14 mouse cellular contexts compared by ENCODE assay signal in the genomic region with DNA sequence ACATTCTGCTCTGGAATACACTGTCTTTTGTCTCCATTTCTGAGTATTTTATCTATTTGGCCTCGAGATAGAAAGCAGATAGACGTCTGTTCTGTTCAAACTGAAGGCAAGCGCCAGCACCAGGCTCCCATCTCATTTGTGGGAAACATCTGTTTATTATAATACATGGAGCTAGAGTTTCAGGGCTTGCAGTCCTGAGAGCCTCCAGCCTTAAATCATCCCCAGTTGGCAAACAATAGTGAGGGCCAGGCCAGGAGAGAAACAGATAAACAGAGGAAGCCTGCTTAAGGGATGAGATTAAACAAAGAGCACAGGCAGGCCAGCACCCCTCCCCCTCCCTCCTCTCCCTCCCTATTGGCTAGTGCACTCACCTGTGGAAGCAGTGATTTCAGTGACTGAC.
A peak's percentile ranks its signal among the peaks of the same experiment; 100 is the strongest.
DNase-seq lines count a peak whose midpoint lies in the region; ATAC-seq and TF ChIP-seq lines count a peak whose summit lies in the region.
"Had no signal": no experiment of that assay in that cellular context is flagged by ENCODE, and none has a peak within 500 bp of the region (broad histone marks: within the 10 kb centered on the region; RNA-seq: fewer than 3 reads in every experiment).

No protein-coding gene starts in this region.

- H3K9ac ChIP-seq in kidney, embryonic 14.5 days (ENCODE audit: low read depth, low read length), result no peak overlapping the region
- H3K9ac ChIP-seq in embryonic facial prominence, embryonic 12.5 days, result no peak overlapping the region
- H3K9ac ChIP-seq in midbrain, embryonic 14.5 days (replicated peaks; ENCODE audit: low read length), result no peak overlapping the region
- H3K9ac ChIP-seq in kidney, embryonic 15.5 days, result no peak overlapping the region
- H3K9ac ChIP-seq: liver, postnatal 0 days had no signal

- no peak for DNase-seq in kidney, postnatal 25 days
- peak; percentile 35 for DNase-seq in brain, embryonic 14.5 days (ENCODE audit: low read depth)
- DNase-seq in midbrain, embryonic 14.5 days, result peak; percentile 35
- no peak for DNase-seq in kidney, adult 8-10 months
- no peak for DNase-seq in testis, postnatal 10 days (ENCODE audit: low spot score)
- DNase-seq: adrenal gland, adult 8-10 months; cerebellum, adult 18-20 months; heart, adult 2 months; kidney, adult 2 months; liver, postnatal 0 days had no signal

- no peak overlapping the region for H3K4me2 ChIP-seq in kidney, embryonic 14.5 days (replicated peaks; ENCODE audit: low read depth, low read length)
- no peak overlapping the region for H3K4me2 ChIP-seq in embryonic facial prominence, embryonic 12.5 days (replicated peaks)
- no peak overlapping the region for H3K4me2 ChIP-seq in midbrain, embryonic 14.5 days (ENCODE audit: low read length)
- no peak overlapping the region for H3K4me2 ChIP-seq in kidney, embryonic 15.5 days

- no peak for TF ChIP-seq POLR2A in brain, embryonic 14.5 days (IDR thresholded peaks at IDR 0.05; ENCODE audit: borderline replicate concordance, extremely low read depth, insufficient read depth, insufficient read length, poor library complexity, severe bottlenecking)

- WGBS in kidney, embryonic 14.5 days, result 26% methylated on average over 3 of the region's 3 CpGs
- 7% methylated on average over 3 of the region's 3 CpGs for WGBS in embryonic facial prominence, embryonic 12.5 days
- 21% methylated on average over 3 of the region's 3 CpGs for WGBS in midbrain, embryonic 14.5 days
- 22% methylated on average over 3 of the region's 3 CpGs for WGBS in kidney, embryonic 15.5 days

- no peaks in the 10 kb centered on the region for H3K36me3 ChIP-seq in kidney, embryonic 14.5 days (ENCODE audit: control insufficient read depth, insufficient read depth, low read length)
- no peaks in the 10 kb centered on the region for H3K36me3 ChIP-seq in embryonic facial prominence, embryonic 12.5 days
- H3K36me3 ChIP-seq in midbrain, embryonic 14.5 days (ENCODE audit: control insufficient read depth, insufficient read depth, low read length), result no peaks in the 10 kb centered on the region
- no peaks in the 10 kb centered on the region for H3K36me3 ChIP-seq in kidney, embryonic 15.5 days
- H3K36me3 ChIP-seq: G1E had no signal

- no peaks in the 10 kb centered on the region for H3K27me3 ChIP-seq in kidney, embryonic 14.5 days (ENCODE audit: control insufficient read depth, insufficient read depth, low read length)
- no peaks in the 10 kb centered on the region for H3K27me3 ChIP-seq in embryonic facial prominence, embryonic 12.5 days
- no peaks in the 10 kb centered on the region for H3K27me3 ChIP-seq in midbrain, embryonic 14.5 days (ENCODE audit: control insufficient read depth, insufficient read depth, low read length)
- H3K27me3 ChIP-seq in kidney, embryonic 15.5 days, result no peaks in the 10 kb centered on the region

- H3K4me3 ChIP-seq in kidney, embryonic 14.5 days (ENCODE audit: low read length), result no peak overlapping the region
- H3K4me3 ChIP-seq in embryonic facial prominence, embryonic 12.5 days, result no peak overlapping the region
- H3K4me3 ChIP-seq in midbrain, embryonic 14.5 days (replicated peaks; ENCODE audit: low read depth, low read length), result no peak overlapping the region
- H3K4me3 ChIP-seq in kidney, embryonic 15.5 days (replicated peaks), result no peak overlapping the region
- H3K4me3 ChIP-seq: heart, adult 2 months had no signal

- no peaks in the 10 kb centered on the region for H3K4me1 ChIP-seq in kidney, embryonic 14.5 days (ENCODE audit: control insufficient read depth, insufficient read depth, low read length)
- H3K4me1 ChIP-seq in embryonic facial prominence, embryonic 12.5 days, result peaks cover 11% of the 10 kb centered on the region
- peaks cover 18% of the 10 kb centered on the region for H3K4me1 ChIP-seq in midbrain, embryonic 14.5 days (ENCODE audit: control insufficient read depth, insufficient read depth, low read length)
- no peaks in the 10 kb centered on the region for H3K4me1 ChIP-seq in kidney, embryonic 15.5 days

- ATAC-seq in kidney, embryonic 14.5 days (ENCODE audit: low FRiP score, low TSS enrichment), result peak; percentile 49; the same call in 1 of the 2 replicates
- no peak for ATAC-seq in embryonic facial prominence, embryonic 12.5 days (ENCODE audit: insufficient number of reproducible peaks, insufficient read depth, low FRiP score, low TSS enrichment)
- ATAC-seq in midbrain, embryonic 14.5 days (ENCODE audit: low FRiP score, low TSS enrichment), result no peak
- ATAC-seq in kidney, embryonic 15.5 days (replicated peaks; ENCODE audit: low FRiP score), result no peak; the same call in 1 of the 2 replicates
- ATAC-seq: liver, postnatal 0 days had no signal

- TF ChIP-seq CTCF in brain, embryonic 14.5 days (IDR thresholded peaks at IDR 0.05; ENCODE audit: borderline replicate concordance, extremely low read depth, insufficient read depth, insufficient read length), result no peak

- H3K9me3 ChIP-seq in kidney, embryonic 14.5 days (ENCODE audit: control insufficient read depth, low read length), result no peaks in the 10 kb centered on the region
- H3K9me3 ChIP-seq in embryonic facial prominence, embryonic 12.5 days, result no peaks in the 10 kb centered on the region
- no peaks in the 10 kb centered on the region for H3K9me3 ChIP-seq in midbrain, embryonic 14.5 days (ENCODE audit: control insufficient read depth, low read length)
- H3K9me3 ChIP-seq in kidney, embryonic 15.5 days (replicated peaks), result no peaks in the 10 kb centered on the region

- H3K27ac ChIP-seq in kidney, embryonic 14.5 days (ENCODE audit: low read depth, low read length), result no peak overlapping the region
- H3K27ac ChIP-seq in embryonic facial prominence, embryonic 12.5 days, result peak overlapping the region; percentile 60
- peak overlapping the region; percentile 56 for H3K27ac ChIP-seq in midbrain, embryonic 14.5 days (replicated peaks; ENCODE audit: low read depth, low read length)
- H3K27ac ChIP-seq in kidney, embryonic 15.5 days, result no peak overlapping the region
- H3K27ac ChIP-seq: heart, adult 2 months had no signal

Comparison
In these comparisons a context has a peak if more than half of its experiments do, and no peak if none do; other contexts are left out.
1. H3K27ac ChIP-seq: peak in embryonic facial prominence, embryonic 12.5 days (single experiment) and midbrain, embryonic 14.5 days (single experiment); none in kidney, embryonic 14.5 days (single experiment) and kidney, embryonic 15.5 days (single experiment).
2. DNase-seq: peak in brain, embryonic 14.5 days (single experiment) and midbrain, embryonic 14.5 days (single experiment); none in kidney, postnatal 25 days (0 of 2), kidney, adult 8-10 months (0 of 2) and testis, postnatal 10 days (single experiment).